Mouse (Mus musculus): ENCODE results near the gene Syf2. TPM values are rescaled to one million over a fixed set of nuclear protein-coding genes. Genes with fewer than 3 reads are reported as not detected.

Syf2 gene
- polyA plus RNA-seq, 1 experiment, result 9.2 TPM

DNA sequence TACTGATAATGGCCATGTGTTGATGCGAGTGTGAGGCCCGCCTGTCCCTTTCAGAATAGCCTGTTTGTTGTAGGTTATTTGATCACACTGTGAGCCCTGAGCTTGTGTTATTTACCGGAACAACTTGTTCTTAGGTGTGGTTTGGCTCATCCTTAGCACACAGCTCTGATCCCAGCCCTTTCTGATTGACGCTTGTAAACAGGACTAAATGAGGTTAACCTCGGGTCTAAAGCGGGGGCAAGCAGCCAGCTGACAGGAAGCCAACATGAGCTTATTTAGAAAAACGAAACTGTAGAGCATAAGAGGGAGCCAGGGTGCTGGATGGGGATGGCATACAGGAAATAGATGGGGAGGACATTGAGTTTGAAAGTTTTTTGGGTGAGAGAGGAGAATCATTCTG lies 12.3 kb upstream of the Syf2 start:
- Histone ChIP-seq H3K36me3 (ENCODE audit: control insufficient read depth, insufficient read depth, low read length) (no peaks in the 10 kb centered on the region), H3K27ac (ENCODE audit: insufficient read depth, low read depth, low read length) (peak overlapping the region; percentile 64), H3K4me3 (ENCODE audit: low read depth, low read length) (no peak overlapping the region), H3K27me3 (ENCODE audit: control insufficient read depth, insufficient read depth, low read length) (no peaks in the 10 kb centered on the region), H3K4me1 (ENCODE audit: control insufficient read depth, insufficient read depth, insufficient read length, low read length) (peaks cover 11% of the 10 kb centered on the region; the same call in 1 of the 2 replicates)
- TF ChIP-seq CTCF (IDR thresholded peaks at IDR 0.05; ENCODE audit: extremely low read depth, insufficient read length, insufficient replicate concordance, low read depth, low read length) (no peak), POLR2A (IDR thresholded peaks at IDR 0.05; ENCODE audit: low read depth, low read length) (no peak)
- WGBS, result 5% methylated on average over 7 of the region's 7 CpGs

- Histone ChIP-seq H3K4me1 (ENCODE audit: control insufficient read depth, insufficient read depth, insufficient read length, low read length) (peaks cover 11% of the 10 kb centered on the region; the same call in 1 of the 2 replicates), H3K27me3 (ENCODE audit: control insufficient read depth, insufficient read depth, low read length) (no peaks in the 10 kb centered on the region), H3K36me3 (ENCODE audit: control insufficient read depth, insufficient read depth, low read length) (peaks cover 6% of the 10 kb centered on the region), H3K27ac (ENCODE audit: insufficient read depth, low read depth, low read length) (peak overlapping the region; percentile 56), H3K4me3 (ENCODE audit: low read depth, low read length) (no peak overlapping the region)
- WGBS, result 42% methylated on average over 12 of the region's 12 CpGs
- TF ChIP-seq CTCF (IDR thresholded peaks at IDR 0.05; ENCODE audit: extremely low read depth, insufficient read length, insufficient replicate concordance, low read depth, low read length) (no peak), POLR2A (IDR thresholded peaks at IDR 0.05; ENCODE audit: low read depth, low read length) (no peak)
Observed at GRCm38 (mm10) chr4:134919733-134920540, 10.8 kb upstream of the Syf2 start.

- Histone ChIP-seq H3K36me3 (ENCODE audit: control insufficient read depth, insufficient read depth, low read length) (peaks cover 12% of the 10 kb centered on the region), H3K4me1 (ENCODE audit: control insufficient read depth, insufficient read depth, insufficient read length, low read length) (peaks cover 11% of the 10 kb centered on the region; the same call in 1 of the 2 replicates), H3K4me3 (ENCODE audit: low read depth, low read length) (no peak overlapping the region), H3K27ac (ENCODE audit: insufficient read depth, low read depth, low read length) (peak overlapping the region; percentile 38; the same call in 1 of the 2 replicates), H3K27me3 (ENCODE audit: control insufficient read depth, insufficient read depth, low read length) (no peaks in the 10 kb centered on the region)
- WGBS, result 94% methylated on average over 6 of the region's 6 CpGs
- no peak for TF ChIP-seq CTCF (IDR thresholded peaks at IDR 0.05; ENCODE audit: extremely low read depth, insufficient read length, insufficient replicate concordance, low read depth, low read length)
- TF ChIP-seq POLR2A (IDR thresholded peaks at IDR 0.05; ENCODE audit: low read depth, low read length), result no peak
Observed at GRCm38 (mm10) chr4:134920631-134921030, 10.1 kb upstream of the Syf2 start.

- WGBS, result 94% methylated on average over 4 of the region's 4 CpGs
- Histone ChIP-seq H3K27ac (ENCODE audit: insufficient read depth, low read depth, low read length) (no peak overlapping the region), H3K4me3 (ENCODE audit: low read depth, low read length) (no peak overlapping the region), H3K27me3 (ENCODE audit: control insufficient read depth, insufficient read depth, low read length) (no peaks in the 10 kb centered on the region), H3K4me1 (ENCODE audit: control insufficient read depth, insufficient read depth, insufficient read length, low read length) (peaks cover 11% of the 10 kb centered on the region; the same call in 1 of the 2 replicates), H3K36me3 (ENCODE audit: control insufficient read depth, insufficient read depth, low read length) (peaks cover 20% of the 10 kb centered on the region)
- no peak for TF ChIP-seq CTCF (IDR thresholded peaks at IDR 0.05; ENCODE audit: extremely low read depth, insufficient read length, insufficient replicate concordance, low read depth, low read length)
- TF ChIP-seq POLR2A (IDR thresholded peaks at IDR 0.05; ENCODE audit: low read depth, low read length), result no peak
Observed at GRCm38 (mm10) chr4:134921703-134922102, 9.0 kb upstream of the Syf2 start.

- Histone ChIP-seq H3K4me1 (ENCODE audit: control insufficient read depth, insufficient read depth, insufficient read length, low read length) (peaks cover 11% of the 10 kb centered on the region; the same call in 1 of the 2 replicates), H3K4me3 (ENCODE audit: low read depth, low read length) (peak overlapping the region; percentile 68), H3K36me3 (ENCODE audit: control insufficient read depth, insufficient read depth, low read length) (peaks cover 25% of the 10 kb centered on the region), H3K27me3 (ENCODE audit: control insufficient read depth, insufficient read depth, low read length) (no peaks in the 10 kb centered on the region), H3K27ac (ENCODE audit: insufficient read depth, low read depth, low read length) (peak overlapping the region; percentile 94)
- 41% methylated on average over 10 of the region's 10 CpGs for WGBS
- TF ChIP-seq POLR2A (IDR thresholded peaks at IDR 0.05; ENCODE audit: low read depth, low read length) (no peak), CTCF (IDR thresholded peaks at IDR 0.05; ENCODE audit: extremely low read depth, insufficient read length, insufficient replicate concordance, low read depth, low read length) (no peak)
Observed at GRCm38 (mm10) chr4:134922111-134922924, 8.4 kb upstream of the Syf2 start.

DNA sequence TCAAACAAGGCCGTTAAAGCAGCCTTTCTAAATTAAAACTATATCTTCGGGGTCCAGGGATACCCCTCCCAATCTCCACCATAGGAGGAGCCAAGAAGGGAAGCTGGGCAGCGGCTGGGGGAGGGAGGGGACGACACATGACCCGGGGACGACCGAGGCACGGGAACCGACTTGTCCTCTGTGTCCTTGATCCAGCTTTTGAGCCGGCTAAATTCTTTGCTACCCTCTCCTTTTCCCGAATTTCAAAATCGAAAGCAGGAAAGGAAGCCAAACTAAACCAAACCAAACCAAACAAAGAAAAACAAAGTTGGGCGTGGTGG lies 7.8 kb upstream of the Syf2 start:
- H3K4me1 ChIP-seq (ENCODE audit: control insufficient read depth, insufficient read depth, insufficient read length, low read length), result peaks cover 11% of the 10 kb centered on the region; the same call in 1 of the 2 replicates
- WGBS, result 0% methylated on average over 13 of the region's 13 CpGs
- no peaks in the 10 kb centered on the region for H3K27me3 ChIP-seq (ENCODE audit: control insufficient read depth, insufficient read depth, low read length)
- peak; percentile 5; the same call in 1 of the 2 replicates for TF ChIP-seq CTCF (IDR thresholded peaks at IDR 0.05; ENCODE audit: extremely low read depth, insufficient read length, insufficient replicate concordance, low read depth, low read length)
- TF ChIP-seq POLR2A (IDR thresholded peaks at IDR 0.05; ENCODE audit: low read depth, low read length), result no peak
- H3K27ac ChIP-seq (ENCODE audit: insufficient read depth, low read depth, low read length), result peak overlapping the region; percentile 94
- peaks cover 30% of the 10 kb centered on the region for H3K36me3 ChIP-seq (ENCODE audit: control insufficient read depth, insufficient read depth, low read length)
- peak overlapping the region; percentile 68 for H3K4me3 ChIP-seq (ENCODE audit: low read depth, low read length)
